Mouse (Mus musculus): ENCODE data around the gene Rnf166.
A peak's percentile ranks its signal among the peaks of the same experiment; 100 is the strongest.

DNA sequence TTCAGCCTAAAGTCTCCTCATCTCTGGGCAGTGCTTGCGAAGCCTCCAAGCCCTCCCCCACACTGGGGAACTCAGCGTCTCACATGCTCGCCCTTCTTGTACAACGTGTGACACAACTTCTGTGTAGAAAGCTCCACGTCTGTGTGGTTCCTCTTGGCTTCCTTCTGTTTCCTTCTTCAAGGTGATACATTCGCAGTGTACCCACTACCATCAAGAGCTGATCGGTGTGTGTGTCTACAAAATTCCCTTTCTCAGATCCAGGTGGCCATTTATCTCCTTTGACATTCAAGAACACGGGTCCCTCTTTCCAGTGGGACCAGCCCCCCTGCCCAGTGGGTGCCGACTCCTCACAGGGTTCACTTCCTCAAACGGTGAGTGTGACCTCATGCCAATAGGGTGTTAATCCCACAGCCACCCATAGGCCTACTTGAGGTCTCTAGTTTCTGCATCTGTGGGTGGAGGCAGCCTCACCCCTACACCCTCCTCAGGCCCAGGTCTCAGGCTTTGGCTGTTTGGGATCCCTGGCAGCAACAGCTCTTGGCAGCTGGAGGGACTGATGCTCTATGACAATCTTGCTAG, 45.7 kb downstream of the Rnf166 start:
- no peak for TF ChIP-seq CTCF (conservative IDR thresholded peaks at IDR 0.05 in 1 of 2, IDR thresholded peaks at IDR 0.05 in 1 of 2; ENCODE audit: low read depth in 2 of 2, low read length in 2 of 2)
- TF ChIP-seq POLR2A (IDR thresholded peaks at IDR 0.05; ENCODE audit: low read depth, low read length) = peak; percentile 43
- peak; percentile 20 for TF ChIP-seq JUN (IDR thresholded peaks at IDR 0.05; ENCODE audit: insufficient read depth, low read depth, low read length)
- no peak; the same call in 1 of the 2 replicates for TF ChIP-seq CHD2 (IDR thresholded peaks at IDR 0.05; ENCODE audit: low read length)

Measured in CH12.LX (cell line).